Comparison of ENCODE assay signal across 10 mouse cellular contexts in genomic region chr11:106762800-106763185, GRCm38 (mm10). TPM values are rescaled to one million over a fixed set of nuclear protein-coding genes. Genes with fewer than 3 reads are reported as not detected.
DNase-seq lines count a peak whose midpoint lies in the region; ATAC-seq and TF ChIP-seq lines count a peak whose summit lies in the region.
"Had no signal": no experiment of that assay in that cellular context is flagged by ENCODE, and none has a peak within 500 bp of the region (broad histone marks: within the 10 kb centered on the region; RNA-seq: fewer than 3 reads in every experiment).

No protein-coding gene starts in this region.

- intact Hi-C loops in heart, postnatal 36 days (cut with DNase I) = no loop called here

- no peak for TF ChIP-seq CTCF in midbrain, postnatal 0 days (IDR thresholded peaks at IDR 0.05)

- H3K27me3 ChIP-seq in heart, embryonic 16.5 days (ENCODE audit: control insufficient read depth, insufficient read depth, low read length) = no peaks in the 10 kb centered on the region
- no peaks in the 10 kb centered on the region for H3K27me3 ChIP-seq in midbrain, embryonic 10.5 days (ENCODE audit: low read depth, poor library complexity, severe bottlenecking)
- no peaks in the 10 kb centered on the region for H3K27me3 ChIP-seq in midbrain, postnatal 0 days (ENCODE audit: insufficient read depth, low read length)
- H3K27me3 ChIP-seq in embryonic facial prominence, embryonic 15.5 days = no peaks in the 10 kb centered on the region

- H3K4me2 ChIP-seq in heart, embryonic 16.5 days (ENCODE audit: low read depth, low read length) = 0 out of 2 replicates have a peak overlapping the region, but pooled peaks have one; percentile 1
- H3K4me2 ChIP-seq in midbrain, postnatal 0 days (ENCODE audit: low read depth, low read length, poor library complexity, severe bottlenecking) = no peak overlapping the region
- no peak overlapping the region for H3K4me2 ChIP-seq in embryonic facial prominence, embryonic 15.5 days (replicated peaks)

- H3K4me3 ChIP-seq in heart, embryonic 16.5 days (ENCODE audit: low read length) = no peak overlapping the region
- H3K4me3 ChIP-seq in midbrain, embryonic 10.5 days = no peak overlapping the region
- H3K4me3 ChIP-seq in midbrain, postnatal 0 days (ENCODE audit: low read depth, low read length) = no peak overlapping the region
- no peak overlapping the region for H3K4me3 ChIP-seq in embryonic facial prominence, embryonic 15.5 days (replicated peaks)
- H3K4me3 ChIP-seq: myocyte had no signal

- ATAC-seq in heart, embryonic 16.5 days (replicated peaks; ENCODE audit: extremely low read depth, insufficient read depth, low FRiP score) = no peak
- no peak for ATAC-seq in midbrain, postnatal 0 days (ENCODE audit: low FRiP score)
- ATAC-seq in embryonic facial prominence, embryonic 15.5 days (ENCODE audit: insufficient number of reproducible peaks, low FRiP score, low TSS enrichment, low read depth) = no peak
- 0 out of 2 replicates have a peak, but pooled peaks have one; percentile 5 for ATAC-seq in monocyte, adult 5-6 weeks (replicated peaks; ENCODE audit: insufficient number of reproducible peaks, low FRiP score, low TSS enrichment, poor library complexity, severe bottlenecking)

- H3K9me3 ChIP-seq in heart, embryonic 16.5 days (replicated peaks; ENCODE audit: control insufficient read depth, low read length) = peaks cover 3% of the 10 kb centered on the region
- peaks cover 4% of the 10 kb centered on the region for H3K9me3 ChIP-seq in midbrain, embryonic 10.5 days (replicated peaks)
- no peaks in the 10 kb centered on the region for H3K9me3 ChIP-seq in midbrain, postnatal 0 days (ENCODE audit: low read length)
- H3K9me3 ChIP-seq in embryonic facial prominence, embryonic 15.5 days (replicated peaks) = 0 out of 2 replicates have a peak, but pooled peaks cover 2% of the 10 kb centered on the region

- H3K9ac ChIP-seq in heart, embryonic 16.5 days (ENCODE audit: low read length) = 0 out of 2 replicates have a peak overlapping the region, but pooled peaks have one; percentile 31
- H3K9ac ChIP-seq in midbrain, postnatal 0 days (replicated peaks; ENCODE audit: low read length, poor library complexity, severe bottlenecking) = no peak overlapping the region
- H3K9ac ChIP-seq in embryonic facial prominence, embryonic 15.5 days = no peak overlapping the region

- peaks cover 22% of the 10 kb centered on the region for H3K4me1 ChIP-seq in heart, embryonic 16.5 days (ENCODE audit: control insufficient read depth, insufficient read depth, low read length)
- H3K4me1 ChIP-seq in midbrain, embryonic 10.5 days = peaks cover 13% of the 10 kb centered on the region
- no peaks in the 10 kb centered on the region for H3K4me1 ChIP-seq in midbrain, postnatal 0 days (ENCODE audit: insufficient read depth, low read length)
- H3K4me1 ChIP-seq in embryonic facial prominence, embryonic 15.5 days = peaks cover 17% of the 10 kb centered on the region

- WGBS in heart, embryonic 16.5 days = 58% methylated on average over 9 of the region's 9 CpGs
- 74% methylated on average over 9 of the region's 9 CpGs for WGBS in midbrain, embryonic 10.5 days
- 75% methylated on average over 9 of the region's 9 CpGs for WGBS in midbrain, postnatal 0 days
- WGBS in embryonic facial prominence, embryonic 15.5 days = 61% methylated on average over 9 of the region's 9 CpGs

- no peak for DNase-seq in heart, postnatal 36 days
- DNase-seq in midbrain, embryonic 10.5 days (ENCODE audit: low spot score) = no peak
- no peak for DNase-seq in midbrain, postnatal 0 days (ENCODE audit: low spot score)
- no peak for DNase-seq in right cerebral cortex, postnatal 10 days (ENCODE audit: low spot score in 2 of 2)
- DNase-seq in retina, embryonic 14.5 days (ENCODE audit: low spot score) = no peak
- DNase-seq: cerebellum, adult 11 months had no signal

- H3K27ac ChIP-seq in heart, embryonic 16.5 days (ENCODE audit: low read length) = peak overlapping the region; percentile 88
- peak overlapping the region; percentile 57; the same call in 1 of the 2 replicates for H3K27ac ChIP-seq in midbrain, embryonic 10.5 days (replicated peaks)
- H3K27ac ChIP-seq in midbrain, postnatal 0 days (ENCODE audit: low read depth, low read length) = no peak overlapping the region
- peak overlapping the region; percentile 63 for H3K27ac ChIP-seq in embryonic facial prominence, embryonic 15.5 days (replicated peaks)

- H3K36me3 ChIP-seq in heart, embryonic 16.5 days (ENCODE audit: control insufficient read depth, insufficient read depth) = peaks cover 13% of the 10 kb centered on the region
- H3K36me3 ChIP-seq in midbrain, embryonic 10.5 days = peaks cover 32% of the 10 kb centered on the region
- H3K36me3 ChIP-seq in midbrain, postnatal 0 days (ENCODE audit: insufficient read depth, low read length) = peaks cover 6% of the 10 kb centered on the region
- peaks cover 24% of the 10 kb centered on the region for H3K36me3 ChIP-seq in embryonic facial prominence, embryonic 15.5 days

RNA-seq across cellular contexts. Expression of gene Milr1, which starts 11.8 kb away (rescaled TPM):
- 1.8 and 2.2 TPM in 2 replicates for polyA plus RNA-seq in heart, embryonic 16.5 days (2015; fragmentation: Nextera tagmentation; extraction: Ambion mirVana)
- 1 to 10 TPM in 1 of 2 experiments, under 1 TPM in 1; 0.97 to 1.0 TPM for total RNA-seq in heart, postnatal 36 days (2021)
- 0.67 and 1.1 TPM in 2 replicates for polyA plus RNA-seq in midbrain, embryonic 10.5 days (2016; fragmentation: Nextera tagmentation; extraction: Ambion mirVana)
- 0.66 TPM in 1 of 2 replicates, not detected in the other for total RNA-seq in midbrain, postnatal 0 days (2014; rRNA removed)
- 0.37 and 0.82 TPM in 2 replicates for polyA plus RNA-seq in midbrain, postnatal 0 days (2015; fragmentation: Nextera tagmentation; extraction: Ambion mirVana)
- polyA plus RNA-seq in embryonic facial prominence, embryonic 15.5 days (2015; fragmentation: Nextera tagmentation; extraction: Ambion mirVana) = 2.6 and 3.0 TPM in 2 replicates
- 44.9 to 93.4 TPM (median 91.7 TPM) in 3 replicates for total RNA-seq in monocyte, adult 5-6 weeks (2017)

RNA-seq across cellular contexts. Expression of gene Pecam1, which starts 12.4 kb away (rescaled TPM):
- polyA plus RNA-seq in heart, embryonic 16.5 days (2015; fragmentation: Nextera tagmentation; extraction: Ambion mirVana) = 80.4 and 87.7 TPM in 2 replicates
- total RNA-seq in heart, postnatal 36 days (2021) = 100 to 1,000 TPM; 120 to 139 TPM
- polyA plus RNA-seq in midbrain, embryonic 10.5 days (2016; fragmentation: Nextera tagmentation; extraction: Ambion mirVana) = 15.3 and 17.2 TPM in 2 replicates
- total RNA-seq in midbrain, postnatal 0 days (2014; rRNA removed) = 17.5 and 18.1 TPM in 2 replicates
- polyA plus RNA-seq in midbrain, postnatal 0 days (2015; fragmentation: Nextera tagmentation; extraction: Ambion mirVana) = 9.8 and 11.1 TPM in 2 replicates
- 43.6 and 43.7 TPM in 2 replicates for polyA plus RNA-seq in embryonic facial prominence, embryonic 15.5 days (2015; fragmentation: Nextera tagmentation; extraction: Ambion mirVana)
- 46.9 to 75.5 TPM (median 51.4 TPM) in 3 replicates for total RNA-seq in monocyte, adult 5-6 weeks (2017)

RNA-seq across cellular contexts. Expression of gene Polg2, which starts 16.5 kb away (rescaled TPM):
- 6.4 and 7.8 TPM in 2 replicates for polyA plus RNA-seq in heart, embryonic 16.5 days (2015; fragmentation: Nextera tagmentation; extraction: Ambion mirVana)
- 1 to 10 TPM; 4.4 to 4.5 TPM for total RNA-seq in heart, postnatal 36 days (2021)
- 10.2 and 10.7 TPM in 2 replicates for polyA plus RNA-seq in midbrain, embryonic 10.5 days (2016; fragmentation: Nextera tagmentation; extraction: Ambion mirVana)
- 6.6 and 9.8 TPM in 2 replicates for total RNA-seq in midbrain, postnatal 0 days (2014; rRNA removed)
- 9.7 and 10.5 TPM in 2 replicates for polyA plus RNA-seq in midbrain, postnatal 0 days (2015; fragmentation: Nextera tagmentation; extraction: Ambion mirVana)
- 12.7 and 13.8 TPM in 2 replicates for polyA plus RNA-seq in embryonic facial prominence, embryonic 15.5 days (2015; fragmentation: Nextera tagmentation; extraction: Ambion mirVana)
- 18.3 to 21.0 TPM (median 19.8 TPM) in 3 replicates for total RNA-seq in monocyte, adult 5-6 weeks (2017)

RNA-seq across cellular contexts. Expression of gene Ddx5, which starts 26.2 kb away (rescaled TPM):
- polyA plus RNA-seq in heart, embryonic 16.5 days (2015; fragmentation: Nextera tagmentation; extraction: Ambion mirVana) = 213 and 237 TPM in 2 replicates
- total RNA-seq in heart, postnatal 36 days (2021) = 100 to 1,000 TPM; 317 to 377 TPM
- polyA plus RNA-seq in midbrain, embryonic 10.5 days (2016; fragmentation: Nextera tagmentation; extraction: Ambion mirVana) = 295 and 331 TPM in 2 replicates
- 408 and 459 TPM in 2 replicates for total RNA-seq in midbrain, postnatal 0 days (2014; rRNA removed)
- polyA plus RNA-seq in midbrain, postnatal 0 days (2015; fragmentation: Nextera tagmentation; extraction: Ambion mirVana) = 260 and 301 TPM in 2 replicates
- 297 and 314 TPM in 2 replicates for polyA plus RNA-seq in embryonic facial prominence, embryonic 15.5 days (2015; fragmentation: Nextera tagmentation; extraction: Ambion mirVana)
- 2,968 to 3,655 TPM (median 3,142 TPM) in 3 replicates for total RNA-seq in monocyte, adult 5-6 weeks (2017)

RNA-seq across cellular contexts. Expression of gene Cep95, which starts 26.3 kb away (rescaled TPM):
- polyA plus RNA-seq in heart, embryonic 16.5 days (2015; fragmentation: Nextera tagmentation; extraction: Ambion mirVana) = 14.2 and 15.1 TPM in 2 replicates
- total RNA-seq in heart, postnatal 36 days (2021) = 1 to 10 TPM; 6.3 to 7.7 TPM
- polyA plus RNA-seq in midbrain, embryonic 10.5 days (2016; fragmentation: Nextera tagmentation; extraction: Ambion mirVana) = 18.0 and 19.1 TPM in 2 replicates
- total RNA-seq in midbrain, postnatal 0 days (2014; rRNA removed) = 6.0 and 13.3 TPM in 2 replicates
- polyA plus RNA-seq in midbrain, postnatal 0 days (2015; fragmentation: Nextera tagmentation; extraction: Ambion mirVana) = 6.0 and 7.9 TPM in 2 replicates
- 23.1 and 23.6 TPM in 2 replicates for polyA plus RNA-seq in embryonic facial prominence, embryonic 15.5 days (2015; fragmentation: Nextera tagmentation; extraction: Ambion mirVana)
- 19.5 to 54.4 TPM (median 22.2 TPM) in 3 replicates for total RNA-seq in monocyte, adult 5-6 weeks (2017)
